Mouse (Mus musculus): ENCODE measurements around the gene Nelfa.

DNA sequence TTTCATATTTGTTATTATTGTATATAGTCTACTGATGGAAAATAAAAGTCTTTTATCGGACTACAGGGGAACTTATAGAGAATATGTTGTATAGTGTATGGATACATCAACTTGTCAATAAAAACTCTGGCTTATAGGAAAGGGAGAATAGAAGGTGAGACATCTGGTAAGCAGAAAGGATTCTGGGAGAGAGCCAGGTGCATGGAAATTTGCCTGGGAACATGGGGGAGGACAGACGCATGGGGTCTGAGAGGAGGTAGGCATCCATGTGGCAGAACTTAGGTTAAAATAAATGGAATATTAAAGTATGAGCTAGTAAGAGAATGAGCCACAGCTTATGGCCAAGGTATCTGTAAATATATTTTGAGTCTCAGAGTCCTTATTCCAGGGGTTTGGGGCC lies 16.2 kb downstream of the Nelfa start:
- TF ChIP-seq POLR2A (IDR thresholded peaks at IDR 0.05; ENCODE audit: low read depth, low read length) (no peak), CTCF (IDR thresholded peaks at IDR 0.05; ENCODE audit: extremely low read depth, insufficient read length, insufficient replicate concordance, low read depth, low read length) (no peak)
